ENCODE assay signal across 8 mouse cellular contexts in the genomic region with DNA sequence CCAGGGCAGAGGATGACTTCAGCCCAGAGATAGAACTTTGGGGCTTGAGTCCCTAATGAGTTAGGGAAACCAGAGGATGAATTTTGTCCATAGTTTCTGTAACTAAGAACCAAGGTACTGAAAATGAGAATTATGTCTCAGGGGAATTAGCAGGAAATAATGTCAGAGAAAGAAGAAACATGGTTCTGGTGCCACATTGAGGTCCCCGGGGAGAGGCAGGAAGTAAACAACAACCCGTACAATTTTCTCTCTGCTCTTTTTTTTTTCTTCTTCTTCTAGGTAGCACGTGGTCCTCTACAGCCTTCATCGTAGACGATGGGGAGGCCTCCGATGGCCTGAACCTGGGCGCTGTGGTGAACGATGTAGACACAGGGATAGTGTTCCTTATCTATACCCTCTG. TPM values are rescaled to one million over a fixed set of nuclear protein-coding genes. Genes with fewer than 3 reads are reported as not detected.
DNase-seq lines count a peak whose midpoint lies in the region; ATAC-seq and TF ChIP-seq lines count a peak whose summit lies in the region.

No protein-coding gene starts in this region.

- no peak for TF ChIP-seq CTCF in liver, embryonic 14.5 days (IDR thresholded peaks at IDR 0.05; ENCODE audit: low read depth)

- H3K9me3 ChIP-seq in heart, embryonic 10.5 days, result no peaks in the 10 kb centered on the region
- H3K9me3 ChIP-seq in forebrain, embryonic 12.5 days, result no peaks in the 10 kb centered on the region
- no peaks in the 10 kb centered on the region for H3K9me3 ChIP-seq in liver, embryonic 14.5 days (ENCODE audit: control insufficient read depth, low read length)

- H3K27ac ChIP-seq in heart, embryonic 10.5 days, result peak overlapping the region; percentile 87; the same call in 1 of the 2 replicates
- H3K27ac ChIP-seq in forebrain, embryonic 12.5 days, result no peak overlapping the region
- no peak overlapping the region for H3K27ac ChIP-seq in liver, embryonic 14.5 days

- H3K36me3 ChIP-seq in heart, embryonic 10.5 days, result peaks cover 28% of the 10 kb centered on the region
- H3K36me3 ChIP-seq in forebrain, embryonic 12.5 days (replicated peaks), result peaks cover 11% of the 10 kb centered on the region
- no peaks in the 10 kb centered on the region for H3K36me3 ChIP-seq in liver, embryonic 14.5 days (replicated peaks; ENCODE audit: control insufficient read depth, insufficient read depth, low read depth)

- no peak for TF ChIP-seq EP300 in liver, embryonic 14.5 days (IDR thresholded peaks at IDR 0.05; ENCODE audit: low read depth)

- no peak for ATAC-seq in forebrain, embryonic 12.5 days (ENCODE audit: low FRiP score)
- no peak for ATAC-seq in liver, embryonic 14.5 days (ENCODE audit: insufficient read depth)

- peak overlapping the region; percentile 78 for H3K4me3 ChIP-seq in heart, embryonic 10.5 days
- H3K4me3 ChIP-seq in forebrain, embryonic 12.5 days (replicated peaks), result peak overlapping the region; percentile 75
- peak overlapping the region in 1 of 2 experiments; percentile 61; a peak in 2 of 4 replicates for H3K4me3 ChIP-seq in liver, embryonic 14.5 days (ENCODE audit: insufficient read depth in 1 of 2, low read depth in 2 of 2, low read length in 2 of 2)

- peak overlapping the region; percentile 90; the same call in 1 of the 2 replicates for H3K9ac ChIP-seq in forebrain, embryonic 12.5 days
- peak overlapping the region; percentile 58; the same call in 1 of the 2 replicates for H3K9ac ChIP-seq in liver, embryonic 14.5 days (replicated peaks)

- 89% methylated on average over 8 of the region's 8 CpGs for WGBS in heart, embryonic 10.5 days
- 92% methylated on average over 8 of the region's 8 CpGs for WGBS in forebrain, embryonic 12.5 days
- 68% methylated on average over 8 of the region's 8 CpGs for WGBS in liver, embryonic 14.5 days (ENCODE audit: insufficient replicate concordance)

- peak overlapping the region; percentile 97 for H3K4me2 ChIP-seq in forebrain, embryonic 12.5 days
- H3K4me2 ChIP-seq in liver, embryonic 14.5 days (ENCODE audit: low read depth), result peak overlapping the region; percentile 89

- no peaks in the 10 kb centered on the region for H3K27me3 ChIP-seq in heart, embryonic 10.5 days (ENCODE audit: insufficient read depth, poor library complexity, severe bottlenecking)
- H3K27me3 ChIP-seq in forebrain, embryonic 12.5 days, result no peaks in the 10 kb centered on the region
- H3K27me3 ChIP-seq in liver, embryonic 14.5 days (ENCODE audit: control insufficient read depth, insufficient read depth, low read length), result no peaks in the 10 kb centered on the region

- intact Hi-C loops in left cerebral cortex, postnatal 25 days (cut with DNase I), result no loop called here

- no peak for DNase-seq in heart, embryonic 10.5 days (ENCODE audit: low spot score)
- no peak for DNase-seq in heart, adult 8-10 months (ENCODE audit: low spot score)
- DNase-seq in A20 (ENCODE audit: low read depth, low spot score), result peak; percentile 57
- no peak for DNase-seq in liver, embryonic 14.5 days (ENCODE audit: low read depth in 3 of 3, low spot score in 3 of 3)
- no peak for DNase-seq in adrenal gland, postnatal 36 days
- no peak for DNase-seq in gastrocnemius, adult 18-20 months (ENCODE audit: low spot score)
- DNase-seq in left cerebral cortex, postnatal 25 days (ENCODE audit: low spot score in 2 of 2), result no peak

- H3K4me1 ChIP-seq in heart, embryonic 10.5 days, result peaks cover 28% of the 10 kb centered on the region
- H3K4me1 ChIP-seq in forebrain, embryonic 12.5 days, result peaks cover 11% of the 10 kb centered on the region
- H3K4me1 ChIP-seq in liver, embryonic 14.5 days (replicated peaks; ENCODE audit: control insufficient read depth in 2 of 2, insufficient read depth in 2 of 2, low read length in 1 of 2), result peaks cover 2 to 5% of the 10 kb centered on the region in 2 experiments; a peak in 3 of 4 replicates

RNA-seq across cellular contexts. Expression of gene Neu1, which starts 1.2 kb away (rescaled TPM):
- polyA plus RNA-seq in heart, embryonic 10.5 days (2016; fragmentation: Nextera tagmentation; extraction: Ambion mirVana), result 21.3 and 25.5 TPM in 2 replicates
- total RNA-seq in heart, adult 8-10 months (2022), result 10 to 100 TPM; 13.0 to 16.1 (median 14.4) TPM
- polyA plus RNA-seq in forebrain, embryonic 12.5 days (2016; fragmentation: Nextera tagmentation; extraction: Ambion mirVana), result 16.2 and 16.9 TPM in 2 replicates
- polyA plus RNA-seq in liver, embryonic 14.5 days (2012; rRNA removed), result 9.7 and 11.0 TPM in 2 replicates
- polyA plus RNA-seq in liver, embryonic 14.5 days (2014; fragmentation: Nextera tagmentation; extraction: Ambion mirVana), result 10.1 and 10.4 TPM in 2 replicates
- total RNA-seq in adrenal gland, postnatal 36 days (2021), result 10 to 100 TPM; 25.4 to 27.4 TPM
- 10 to 100 TPM in 1 of 2 experiments, 1 to 10 TPM in 1; 9.1 to 10.2 TPM for total RNA-seq in gastrocnemius, adult 18-20 months (2021)
- 10 to 100 TPM; 42.9 to 44.0 TPM for total RNA-seq in left cerebral cortex, postnatal 25 days (2021)

RNA-seq across cellular contexts. Expression of gene Slc44a4, which starts 18.0 kb away (rescaled TPM):
- 0.10 and 0.41 TPM in 2 replicates for polyA plus RNA-seq in heart, embryonic 10.5 days (2016; fragmentation: Nextera tagmentation; extraction: Ambion mirVana)
- total RNA-seq in heart, adult 8-10 months (2022), result not detected
- not detected in 2 replicates for polyA plus RNA-seq in forebrain, embryonic 12.5 days (2016; fragmentation: Nextera tagmentation; extraction: Ambion mirVana)
- 1.0 and 1.6 TPM in 2 replicates for polyA plus RNA-seq in liver, embryonic 14.5 days (2012; rRNA removed)
- 2.5 and 2.7 TPM in 2 replicates for polyA plus RNA-seq in liver, embryonic 14.5 days (2014; fragmentation: Nextera tagmentation; extraction: Ambion mirVana)
- 1 to 10 TPM in 1 of 2 experiments, under 1 TPM in 1; 0.83 to 1.7 TPM for total RNA-seq in adrenal gland, postnatal 36 days (2021)
- total RNA-seq in gastrocnemius, adult 18-20 months (2021), result not detected
- under 1 TPM; 0.55 to 0.66 TPM for total RNA-seq in left cerebral cortex, postnatal 25 days (2021)

RNA-seq across cellular contexts. Expression of gene Hspa1b, which starts 26.8 kb away (rescaled TPM):
- 0.20 TPM in 1 of 2 replicates, not detected in the other for polyA plus RNA-seq in heart, embryonic 10.5 days (2016; fragmentation: Nextera tagmentation; extraction: Ambion mirVana)
- total RNA-seq in heart, adult 8-10 months (2022), result 1 to 10 TPM; 1.4 to 5.5 (median 2.6) TPM
- 0.11 and 0.21 TPM in 2 replicates for polyA plus RNA-seq in forebrain, embryonic 12.5 days (2016; fragmentation: Nextera tagmentation; extraction: Ambion mirVana)
- 1.5 and 3.5 TPM in 2 replicates for polyA plus RNA-seq in liver, embryonic 14.5 days (2012; rRNA removed)
- polyA plus RNA-seq in liver, embryonic 14.5 days (2014; fragmentation: Nextera tagmentation; extraction: Ambion mirVana), result not detected in 2 replicates
- 100 to 1,000 TPM in 1 of 2 experiments, 10 to 100 TPM in 1; 80.1 to 206 TPM for total RNA-seq in adrenal gland, postnatal 36 days (2021)
- total RNA-seq in gastrocnemius, adult 18-20 months (2021), result 10 to 100 TPM; 11.4 to 94.8 TPM
- 10 to 100 TPM in 1 of 2 experiments, 1 to 10 TPM in 1; 9.9 to 15.0 TPM for total RNA-seq in left cerebral cortex, postnatal 25 days (2021)

RNA-seq across cellular contexts. Expression of gene Ehmt2, which starts 34.0 kb away (rescaled TPM):
- 46.3 and 66.0 TPM in 2 replicates for polyA plus RNA-seq in heart, embryonic 10.5 days (2016; fragmentation: Nextera tagmentation; extraction: Ambion mirVana)
- total RNA-seq in heart, adult 8-10 months (2022), result 10 to 100 TPM; 41.5 to 45.8 (median 42.4) TPM
- 111 and 114 TPM in 2 replicates for polyA plus RNA-seq in forebrain, embryonic 12.5 days (2016; fragmentation: Nextera tagmentation; extraction: Ambion mirVana)
- polyA plus RNA-seq in liver, embryonic 14.5 days (2012; rRNA removed), result 28.5 and 29.7 TPM in 2 replicates
- 10.2 TPM in 2 replicates for polyA plus RNA-seq in liver, embryonic 14.5 days (2014; fragmentation: Nextera tagmentation; extraction: Ambion mirVana)
- total RNA-seq in adrenal gland, postnatal 36 days (2021), result 100 to 1,000 TPM; 124 to 143 TPM
- total RNA-seq in gastrocnemius, adult 18-20 months (2021), result 10 to 100 TPM; 26.7 to 29.5 TPM
- 100 to 1,000 TPM; 166 to 167 TPM for total RNA-seq in left cerebral cortex, postnatal 25 days (2021)

RNA-seq across cellular contexts. Expression of gene C2, which starts 34.2 kb away (rescaled TPM):
- polyA plus RNA-seq in heart, embryonic 10.5 days (2016; fragmentation: Nextera tagmentation; extraction: Ambion mirVana), result 0.67 and 1.6 TPM in 2 replicates
- total RNA-seq in heart, adult 8-10 months (2022), result 1 to 10 TPM; 1.8 to 4.1 (median 3.0) TPM
- 1.3 and 1.6 TPM in 2 replicates for polyA plus RNA-seq in forebrain, embryonic 12.5 days (2016; fragmentation: Nextera tagmentation; extraction: Ambion mirVana)
- 14.6 and 15.6 TPM in 2 replicates for polyA plus RNA-seq in liver, embryonic 14.5 days (2012; rRNA removed)
- polyA plus RNA-seq in liver, embryonic 14.5 days (2014; fragmentation: Nextera tagmentation; extraction: Ambion mirVana), result 14.1 and 15.8 TPM in 2 replicates
- total RNA-seq in adrenal gland, postnatal 36 days (2021), result 100 to 1,000 TPM in 1 of 2 experiments, 10 to 100 TPM in 1; 85.2 to 119 TPM
- 1 to 10 TPM; 1.5 to 1.6 TPM for total RNA-seq in gastrocnemius, adult 18-20 months (2021)
- total RNA-seq in left cerebral cortex, postnatal 25 days (2021), result 1 to 10 TPM; 1.5 to 3.6 TPM
